Mouse (Mus musculus) megakaryocyte, adult 5-6 weeks (primary cell): ENCODE measurements around the gene Batf. TPM values are rescaled to one million over a fixed set of nuclear protein-coding genes. Genes with fewer than 3 reads are reported as not detected.

Experiments used
- ATAC-seq: 2 replicates; pipeline ENCODE4 v1.8.0; 2016; ENCODE audit warnings: mild to moderate bottlenecking, inconsistent platforms; ENCODE audit not compliant: poor library complexity, severe bottlenecking
- total RNA-seq, 2 experiments: library from RNA; stranded (forward) in 1 of 2; stranded (reverse) in 1 of 2; fragments of 153-499, 151-499 nt in 1 of 2; fragments of 221-1000, 200-1000 nt in 1 of 2; gene quantifications; 2 replicates each; pipeline versions ENCODE4 v1.2.3 to v1.2.4; 2015 to 2017

The Batf gene
- total RNA-seq, 2 experiments from 2014 or later = 11.5 to 41.2 TPM

GRCm38 (mm10) chr12:85682328-85682727, 4.1 kb upstream of the Batf start:
- no peak for ATAC-seq

- ATAC-seq = no peak
Measured at GRCm38 (mm10) chr12:85684411-85685275, 1.8 kb upstream of the Batf start.

- no peak for ATAC-seq
Measured at GRCm38 (mm10) chr12:85687217-85687533, 706 bp downstream of the Batf start.

- peak; percentile 69 for ATAC-seq
Measured at GRCm38 (mm10) chr12:85687846-85688245, 1.4 kb downstream of the Batf start.

- no peak for ATAC-seq
Measured at GRCm38 (mm10) chr12:85695787-85696186, 9.3 kb downstream of the Batf start.

GRCm38 (mm10) chr12:85696436-85696835, 10.0 kb downstream of the Batf start:
- no peak for ATAC-seq

GRCm38 (mm10) chr12:85698179-85698578, 11.7 kb downstream of the Batf start:
- ATAC-seq = peak; percentile 100

- ATAC-seq = no peak
Measured at GRCm38 (mm10) chr12:85700191-85700841, 13.8 kb downstream of the Batf start.

- ATAC-seq = no peak
Measured at GRCm38 (mm10) chr12:85700842-85701223, 14.4 kb downstream of the Batf start.

- ATAC-seq = no peak
Measured at GRCm38 (mm10) chr12:85702166-85703055, 15.9 kb downstream of the Batf start.

- ATAC-seq = no peak
Measured at GRCm38 (mm10) chr12:85703507-85703906, 17.0 kb downstream of the Batf start.

- peak; percentile 40 for ATAC-seq
Measured at GRCm38 (mm10) chr12:85704566-85704965, 18.1 kb downstream of the Batf start.

GRCm38 (mm10) chr12:85705002-85705830, 18.7 kb downstream of the Batf start:
- peak; percentile 93 for ATAC-seq

GRCm38 (mm10) chr12:85705831-85706530, 19.5 kb downstream of the Batf start:
- no peak for ATAC-seq

- ATAC-seq = no peak
Measured at GRCm38 (mm10) chr12:85706906-85707305, 20.4 kb downstream of the Batf start.

- no peak for ATAC-seq
Measured at GRCm38 (mm10) chr12:85707391-85707790, 20.9 kb downstream of the Batf start.

- ATAC-seq = no peak
Measured at GRCm38 (mm10) chr12:85708556-85708955, 22.1 kb downstream of the Batf start.

- ATAC-seq = peak; percentile 94
Measured at GRCm38 (mm10) chr12:85710695-85711094, 24.2 kb downstream of the Batf start.

GRCm38 (mm10) chr12:85712587-85712986, 26.1 kb downstream of the Batf start:
- no peak for ATAC-seq

- no peak for ATAC-seq
Measured at GRCm38 (mm10) chr12:85714126-85714525, 27.7 kb downstream of the Batf start.
